Mouse (Mus musculus): ENCODE measurements around the gene Cyp4f16. TPM values are rescaled to one million over a fixed set of nuclear protein-coding genes. Genes with fewer than 3 reads are reported as not detected.

Gene Cyp4f16
- polyA plus RNA-seq, 1 experiment from 2014 or later, result 18.0 TPM

GRCm38 (mm10) chr17:32577496-32578186 lies 41.3 kb downstream of the Cyp4f16 start:
- 58% methylated on average over 7 of the region's 7 CpGs for WGBS
- no peak overlapping the region for H3K4me3 ChIP-seq (ENCODE audit: low read depth, low read length)
- ATAC-seq (ENCODE audit: low read depth) (no peak), DNase-seq (ENCODE audit: low spot score) (no peak)
- no peaks in the 10 kb centered on the region for H3K27me3 ChIP-seq (replicated peaks; ENCODE audit: control insufficient read depth, insufficient read depth, low read length)
- H3K9me3 ChIP-seq (ENCODE audit: control insufficient read depth, low read length), result no peaks in the 10 kb centered on the region
- no peaks in the 10 kb centered on the region for H3K4me1 ChIP-seq (ENCODE audit: control insufficient read depth, insufficient read depth, low read length)
- H3K9ac ChIP-seq (ENCODE audit: low read depth, low read length), result no peak overlapping the region
- H3K36me3 ChIP-seq (ENCODE audit: control insufficient read depth, insufficient read depth, low read length), result no peaks in the 10 kb centered on the region
- no peak overlapping the region for H3K27ac ChIP-seq (replicated peaks; ENCODE audit: low read depth, low read length)
- no peak overlapping the region for H3K4me2 ChIP-seq (ENCODE audit: low read depth, low read length)

GRCm38 (mm10) chr17:32596494-32596893 lies 60.1 kb downstream of the Cyp4f16 start:
- Histone ChIP-seq H3K27ac (replicated peaks; ENCODE audit: low read depth, low read length) (no peak overlapping the region), H3K4me2 (ENCODE audit: low read depth, low read length) (no peak overlapping the region), H3K36me3 (ENCODE audit: control insufficient read depth, insufficient read depth, low read length) (no peaks in the 10 kb centered on the region), H3K4me1 (ENCODE audit: control insufficient read depth, insufficient read depth, low read length) (no peaks in the 10 kb centered on the region), H3K4me3 (ENCODE audit: low read depth, low read length) (no peak overlapping the region), H3K27me3 (replicated peaks; ENCODE audit: control insufficient read depth, insufficient read depth, low read length) (no peaks in the 10 kb centered on the region), H3K9me3 (ENCODE audit: control insufficient read depth, low read length) (0 out of 2 replicates have a peak, but pooled peaks cover 3% of the 10 kb centered on the region), H3K9ac (ENCODE audit: low read depth, low read length) (no peak overlapping the region)
- WGBS, result 86% methylated on average over 18 of the region's 18 CpGs
- no peak for DNase-seq (ENCODE audit: low spot score)
- no peak for ATAC-seq (ENCODE audit: low read depth)

Other genes with a start within 250 kb of the Cyp4f16 start
- gene Akap8, start 215.3 kb upstream of the Cyp4f16 start, polyA plus RNA-seq (2014; fragmentation: Nextera tagmentation; extraction: Ambion mirVana), result 33.0 and 37.9 TPM in 2 replicates
- gene Akap8l, start 186.0 kb upstream of the Cyp4f16 start, polyA plus RNA-seq (2014; fragmentation: Nextera tagmentation; extraction: Ambion mirVana), result 59.4 and 59.8 TPM in 2 replicates
- gene Wiz, start 147.1 kb upstream of the Cyp4f16 start, polyA plus RNA-seq (2014; fragmentation: Nextera tagmentation; extraction: Ambion mirVana), result 27.6 and 29.3 TPM in 2 replicates
- gene Rasal3, start 133.0 kb upstream of the Cyp4f16 start, polyA plus RNA-seq (2014; fragmentation: Nextera tagmentation; extraction: Ambion mirVana), result 2.2 and 2.4 TPM in 2 replicates
- 0.17 TPM in 1 of 2 replicates, not detected in the other for gene Pglyrp2, start 112.4 kb upstream of the Cyp4f16 start, polyA plus RNA-seq (2014; fragmentation: Nextera tagmentation; extraction: Ambion mirVana)
- gene Cyp4f39, start 83.8 kb upstream of the Cyp4f16 start, polyA plus RNA-seq (2014; fragmentation: Nextera tagmentation; extraction: Ambion mirVana), result 4.8 and 6.2 TPM in 2 replicates
- gene Cyp4f17, start 30.5 kb upstream of the Cyp4f16 start, polyA plus RNA-seq (2014; fragmentation: Nextera tagmentation; extraction: Ambion mirVana), result 5.3 and 5.8 TPM in 2 replicates
- not detected in 2 replicates for gene Cyp4f37, start 84.8 kb downstream of the Cyp4f16 start, polyA plus RNA-seq (2014; fragmentation: Nextera tagmentation; extraction: Ambion mirVana)
- gene Cyp4f40, start 122.3 kb downstream of the Cyp4f16 start, polyA plus RNA-seq (2014; fragmentation: Nextera tagmentation; extraction: Ambion mirVana), result not detected in 2 replicates
- 0.71 and 0.75 TPM in 2 replicates for gene Cyp4f15, start 149.1 kb downstream of the Cyp4f16 start, polyA plus RNA-seq (2014; fragmentation: Nextera tagmentation; extraction: Ambion mirVana)